Mouse (Mus musculus) adrenal gland, adult 2 months (tissue): ENCODE data around the gene AI837181. TPM values are rescaled to one million over a fixed set of nuclear protein-coding genes. Genes with fewer than 3 reads are reported as not detected.

Source experiments
- DNase-seq: peaks from one replicate; pipeline ENCODE4 v3.0.0; 2021
- polyA plus RNA-seq: library from polyadenylated mRNA; depleted of rRNA; stranded (reverse); fragments of >200 nt; gene quantifications from 2 replicates; pipeline ENCODE4 v1.2.3, GENCODE M21; 2012
- total RNA-seq, 2 experiments: library from RNA; stranded (reverse); gene quantifications; 2 replicates each; pipeline ENCODE4 v1.2.3; 2021

The AI837181 gene
- total and polyA plus RNA-seq, 3 experiments = 48.8 to 115 (median 53.3) TPM

DNA sequence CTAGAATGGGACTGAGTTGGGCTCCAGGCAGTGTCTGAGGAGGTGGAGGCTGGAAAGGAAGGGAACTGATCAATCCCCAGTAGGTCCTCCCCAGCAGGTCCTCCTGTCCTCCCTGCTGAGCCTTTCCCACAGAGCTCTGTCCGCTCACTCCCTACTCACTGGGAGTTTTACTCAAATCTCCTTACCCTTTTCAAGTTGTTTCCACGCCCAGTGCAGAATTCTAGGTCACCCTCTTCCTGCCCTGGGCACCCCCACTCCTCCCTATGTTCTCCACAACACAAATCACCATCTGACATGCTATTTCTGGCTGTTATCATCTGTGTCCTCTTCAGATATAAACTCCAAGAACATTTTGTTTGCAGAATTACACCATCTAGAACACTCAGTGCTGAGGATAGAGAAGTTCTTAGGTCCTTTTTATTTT lies 10.4 kb upstream of the AI837181 start:
- peak; percentile 51 for DNase-seq

DNA sequence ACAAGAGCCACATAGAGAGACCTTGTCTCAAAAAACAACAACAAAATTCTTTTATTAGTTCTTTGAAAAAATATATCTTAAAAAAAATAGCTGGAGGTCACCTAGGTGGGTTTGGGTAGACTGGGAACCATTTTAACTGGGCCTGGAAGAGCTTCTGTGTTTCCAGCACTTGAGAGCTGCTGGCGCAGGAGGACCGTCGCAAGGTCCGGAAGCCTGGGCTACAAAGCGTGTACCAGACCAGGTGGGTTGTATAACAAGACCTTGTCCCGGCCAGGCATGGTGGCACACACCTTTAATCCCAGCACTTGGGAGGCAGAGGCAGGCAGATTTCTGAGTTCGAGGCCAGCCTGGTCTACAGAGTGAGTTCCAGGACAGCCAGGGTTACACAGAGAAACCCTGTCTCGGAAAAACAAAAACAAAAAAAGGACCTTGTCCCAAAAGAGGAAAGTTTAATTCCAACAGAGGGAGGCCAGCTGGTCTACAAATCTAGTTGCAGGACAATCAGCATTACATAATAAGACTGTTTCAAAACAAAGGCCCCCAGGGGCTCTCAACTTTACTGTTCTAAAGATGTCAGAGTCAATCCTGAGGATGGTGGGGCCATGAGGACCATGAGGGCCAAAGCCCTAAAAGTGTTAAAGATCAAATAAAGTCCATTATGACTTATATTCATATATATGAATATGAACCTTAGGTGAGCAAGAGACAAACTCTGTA lies 6.0 kb upstream of the AI837181 start:
- no peak for DNase-seq

DNA sequence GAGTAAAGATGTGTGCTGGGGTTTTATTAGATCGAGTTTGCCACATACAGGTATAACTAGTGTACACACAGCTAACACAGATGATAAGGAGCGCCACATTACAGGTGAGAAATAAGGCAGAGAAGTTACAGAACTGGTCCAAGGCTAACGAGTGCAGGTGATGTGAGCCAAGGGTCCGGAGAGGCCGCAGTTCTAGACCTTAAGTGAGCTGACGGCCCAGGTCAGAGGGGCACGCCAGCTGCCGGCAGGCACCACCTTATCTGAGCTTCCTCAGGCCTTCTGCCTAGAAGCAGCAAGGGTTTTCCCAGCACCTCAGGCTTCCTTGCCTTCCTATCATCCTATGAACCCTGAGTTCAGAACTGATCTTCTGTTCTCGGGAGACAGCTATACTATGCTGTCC lies 5.3 kb upstream of the AI837181 start:
- DNase-seq = no peak

DNA sequence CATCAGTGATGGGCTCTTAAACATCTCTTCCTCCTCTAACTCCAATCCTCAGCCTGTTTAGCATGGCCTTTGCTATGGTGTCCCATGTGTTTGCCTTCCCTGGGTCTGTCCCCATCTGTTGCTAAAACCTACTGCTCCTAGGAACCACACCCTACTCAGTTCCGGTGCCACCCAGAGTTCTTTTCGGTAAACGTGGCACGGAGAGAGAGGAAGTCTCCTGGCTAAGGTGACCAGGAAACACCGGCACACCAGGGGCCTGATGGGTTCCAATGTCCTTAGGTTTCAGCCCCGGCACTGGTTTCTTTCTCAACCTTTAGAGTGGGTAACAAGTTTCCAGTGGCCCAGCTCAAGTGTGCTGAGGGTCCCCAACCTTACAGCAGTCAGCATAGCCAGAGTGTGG lies 4.4 kb upstream of the AI837181 start:
- DNase-seq = no peak

DNA sequence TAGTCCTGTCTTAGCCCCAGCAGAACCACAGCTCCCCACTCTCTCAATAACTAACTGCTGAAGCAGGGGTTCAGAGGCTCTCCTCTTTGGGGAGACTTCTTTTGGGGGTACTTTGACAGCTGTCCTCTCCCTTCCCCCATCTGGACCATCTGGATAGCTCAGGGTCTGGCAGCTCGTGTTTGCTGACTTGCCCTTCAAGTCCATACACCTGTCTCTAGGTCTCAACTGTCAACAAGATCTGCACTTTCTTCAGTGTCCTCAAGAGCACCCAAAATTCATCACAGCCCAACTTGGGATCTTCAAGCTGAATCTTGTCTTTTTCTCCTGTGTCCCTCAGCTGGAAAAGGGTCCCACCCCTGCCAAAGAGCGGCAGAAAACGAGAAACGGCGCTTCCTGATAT lies 3.2 kb upstream of the AI837181 start:
- DNase-seq = no peak

DNA sequence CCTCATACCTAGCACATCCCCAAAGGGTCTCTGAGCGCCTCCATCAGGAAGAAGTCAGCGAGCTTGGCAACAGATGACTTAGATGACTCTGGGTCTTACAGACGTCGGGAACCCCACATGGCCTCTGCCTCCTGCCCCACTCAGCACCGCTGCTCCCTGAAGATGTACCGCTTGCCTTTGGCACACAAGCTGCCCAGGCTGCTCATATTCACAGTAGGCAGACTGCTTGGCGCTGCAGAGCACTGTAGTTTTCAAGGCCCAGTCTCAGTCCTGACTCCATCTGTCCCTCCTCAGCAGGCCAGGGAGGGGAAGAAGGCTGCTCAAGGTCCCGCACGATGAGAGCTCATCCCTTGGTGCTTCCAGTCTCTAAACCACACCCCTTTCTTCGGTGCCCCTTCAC lies 2.7 kb upstream of the AI837181 start:
- no peak for DNase-seq

DNA sequence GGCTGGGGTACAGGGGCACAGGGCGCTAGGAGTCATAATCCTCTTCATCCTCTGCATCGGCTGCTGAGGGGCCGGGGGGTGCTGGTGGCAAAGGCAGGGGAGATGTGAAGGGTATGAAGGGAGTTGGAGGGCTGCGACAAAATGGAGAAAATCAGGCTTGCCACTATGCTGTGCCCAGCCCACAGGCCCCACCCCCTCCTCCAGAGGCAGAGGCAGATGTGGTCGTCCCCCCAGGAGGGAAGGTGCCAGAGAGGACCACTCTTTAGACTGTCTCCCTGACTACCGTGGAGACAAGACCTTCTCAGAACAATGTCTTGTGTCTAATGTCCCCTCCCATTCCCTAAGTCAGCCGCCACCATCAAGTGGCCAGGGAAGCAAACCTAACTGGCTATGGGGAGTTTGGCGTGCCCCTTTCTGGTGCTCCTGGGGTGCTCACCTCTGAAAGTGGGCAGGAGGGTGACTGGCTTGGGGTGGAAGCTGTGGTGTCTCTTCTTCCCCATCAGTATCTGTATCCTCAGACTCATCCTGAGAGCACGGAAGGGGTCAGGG lies 2.0 kb upstream of the AI837181 start:
- no peak for DNase-seq

DNA sequence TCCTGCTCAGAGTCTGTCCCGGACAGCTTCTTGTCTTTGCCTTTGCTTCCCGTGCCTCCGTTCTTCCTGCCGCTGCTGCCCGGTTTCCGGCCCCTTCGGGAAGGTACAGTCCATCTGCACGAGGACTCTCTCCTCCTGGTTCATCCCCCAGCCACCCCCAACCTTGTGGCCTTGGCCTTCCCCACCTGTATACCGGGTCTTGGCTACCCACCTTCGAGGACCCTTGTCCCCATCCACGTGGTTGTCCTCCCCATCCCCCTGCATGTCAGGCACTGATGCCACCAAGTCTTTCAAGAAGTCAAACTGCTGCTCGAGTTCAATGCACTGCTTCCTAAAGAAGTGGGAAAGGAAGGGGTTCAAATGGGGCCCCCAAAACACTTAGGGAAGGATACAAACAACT lies 1.4 kb upstream of the AI837181 start:
- DNase-seq = no peak

DNA sequence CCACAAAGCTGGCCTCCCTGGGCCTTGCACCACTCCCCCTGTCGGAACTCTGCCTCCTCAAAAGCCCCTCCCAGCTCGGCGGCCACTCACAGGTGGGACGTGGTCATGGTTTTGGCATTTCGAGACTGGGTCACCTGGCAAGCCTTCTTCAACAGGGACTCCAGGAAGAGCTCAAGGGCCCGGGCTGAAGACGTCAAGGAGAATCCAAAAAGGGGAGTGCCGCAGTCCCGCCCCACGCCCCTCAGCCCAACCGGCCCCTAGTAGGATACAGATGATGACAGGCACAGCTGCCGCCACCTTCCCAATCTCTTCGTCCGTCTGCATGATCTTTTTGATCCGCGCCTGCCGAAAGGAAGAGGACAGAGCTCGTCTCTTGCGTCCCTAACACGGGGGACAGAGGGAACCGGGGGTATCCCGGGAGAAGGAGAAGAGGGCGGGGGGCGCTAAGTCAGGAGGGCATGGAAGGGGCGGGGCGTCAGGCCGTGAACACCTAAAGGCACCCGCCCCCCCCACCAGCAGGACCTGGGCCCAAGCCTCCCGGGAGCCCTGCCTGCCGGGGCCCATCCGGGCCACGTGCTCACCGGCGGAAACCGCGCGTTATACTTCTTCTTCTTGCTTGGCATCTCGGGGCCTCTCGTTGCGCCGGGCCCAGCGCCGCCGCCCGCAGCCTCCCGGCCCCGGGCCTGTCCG lies 707 bp upstream of the AI837181 start:
- DNase-seq = no peak

DNA sequence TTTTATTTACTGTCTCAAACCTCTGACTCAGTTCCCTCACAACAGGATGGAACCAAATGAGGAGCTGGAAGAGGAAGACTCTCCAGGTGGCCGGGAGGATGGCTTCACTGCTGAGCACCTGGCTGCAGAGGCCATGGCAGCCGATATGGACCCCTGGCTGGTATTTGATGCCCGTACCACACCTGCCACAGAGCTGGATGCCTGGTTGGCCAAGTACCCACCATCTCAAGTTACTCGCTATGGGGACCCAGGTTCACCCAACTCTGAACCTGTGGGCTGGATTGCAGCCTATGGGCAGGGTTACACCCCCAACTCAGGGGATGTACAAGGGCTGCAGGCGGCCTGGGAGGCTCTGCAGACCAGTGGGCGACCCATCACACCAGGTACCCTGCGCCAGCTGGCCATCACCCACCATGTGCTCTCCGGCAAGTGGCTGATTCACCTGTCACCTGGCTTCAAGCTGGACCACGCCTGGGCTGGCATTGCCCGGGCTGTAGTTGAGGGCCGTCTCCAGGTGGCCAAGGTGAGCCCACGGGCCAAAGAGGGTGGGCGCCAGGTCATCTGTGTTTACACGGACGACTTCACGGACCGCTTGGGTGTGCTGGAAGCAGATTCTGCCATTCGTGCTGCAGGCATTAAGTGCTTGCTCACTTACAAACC lies 1.1 kb downstream of the AI837181 start:
- DNase-seq = no peak

DNA sequence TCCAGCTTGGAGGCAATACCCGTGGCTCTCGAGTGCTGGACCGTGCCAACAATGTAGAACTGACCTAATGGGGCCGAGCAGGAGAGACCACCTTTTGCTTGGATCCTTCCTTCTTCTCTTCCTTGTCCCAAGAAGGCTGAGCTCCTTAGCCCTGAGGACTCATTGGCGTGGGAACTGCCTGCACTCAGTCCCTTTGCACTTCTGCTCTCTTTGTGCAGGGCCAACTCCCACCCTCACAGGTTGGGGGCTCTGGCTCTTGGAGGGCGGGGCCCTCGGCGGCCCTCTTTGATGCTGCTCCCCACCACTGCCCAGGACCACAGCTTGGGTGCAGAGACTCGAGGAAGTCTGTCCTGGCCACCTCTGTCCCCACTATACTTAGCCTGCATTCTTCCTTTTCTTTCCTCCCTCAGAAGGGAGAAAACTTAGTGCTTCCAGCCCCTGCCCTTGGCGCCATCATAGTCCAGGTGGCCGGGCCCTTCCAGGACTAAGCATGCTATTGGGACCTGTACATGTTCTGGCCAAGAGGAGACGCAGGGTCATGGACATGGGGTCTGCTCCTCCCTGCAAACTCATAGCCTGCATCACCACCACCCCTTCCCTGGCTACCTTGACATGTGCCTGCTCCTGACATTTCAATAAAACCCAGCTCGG lies 1.8 kb downstream of the AI837181 start:
- DNase-seq = no peak

DNA sequence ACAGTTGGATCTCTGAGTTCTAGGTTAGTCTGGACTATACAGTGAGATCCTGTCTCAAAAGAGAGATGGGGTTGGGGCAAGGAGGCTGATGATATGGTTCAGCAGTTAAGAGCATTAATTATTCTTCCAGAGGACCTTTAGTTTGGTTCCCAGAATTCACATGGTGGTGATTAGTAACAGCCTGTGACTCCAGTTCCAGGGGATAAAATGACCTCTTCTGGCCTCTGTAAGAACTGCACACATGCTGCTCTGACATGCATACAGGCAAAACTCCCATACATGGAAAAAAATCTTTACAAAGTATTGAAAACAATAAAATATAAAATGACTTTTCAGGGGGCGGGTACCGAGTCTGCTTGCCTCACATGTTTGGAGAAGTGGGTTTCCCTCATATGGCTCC lies 3.1 kb downstream of the AI837181 start:
- no peak for DNase-seq

DNA sequence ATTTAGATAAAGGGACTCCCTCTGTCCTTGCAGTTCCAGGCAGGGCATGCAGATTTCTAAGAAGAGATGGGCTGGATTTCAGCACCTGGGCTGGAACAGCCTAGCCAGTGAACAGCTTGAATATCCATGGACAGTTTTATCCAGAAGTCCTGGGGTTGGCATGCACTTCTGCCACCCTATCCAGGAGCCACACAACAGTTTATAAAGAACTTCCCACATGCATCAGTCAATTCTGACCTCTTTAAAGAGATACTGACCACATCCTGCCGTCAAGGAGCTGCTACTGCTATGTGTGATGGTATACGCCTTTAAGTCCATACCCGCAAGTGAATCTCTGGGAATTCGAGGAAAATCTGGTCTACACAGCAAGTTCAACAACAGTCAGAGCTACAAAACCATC lies 4.3 kb downstream of the AI837181 start:
- no peak for DNase-seq

DNA sequence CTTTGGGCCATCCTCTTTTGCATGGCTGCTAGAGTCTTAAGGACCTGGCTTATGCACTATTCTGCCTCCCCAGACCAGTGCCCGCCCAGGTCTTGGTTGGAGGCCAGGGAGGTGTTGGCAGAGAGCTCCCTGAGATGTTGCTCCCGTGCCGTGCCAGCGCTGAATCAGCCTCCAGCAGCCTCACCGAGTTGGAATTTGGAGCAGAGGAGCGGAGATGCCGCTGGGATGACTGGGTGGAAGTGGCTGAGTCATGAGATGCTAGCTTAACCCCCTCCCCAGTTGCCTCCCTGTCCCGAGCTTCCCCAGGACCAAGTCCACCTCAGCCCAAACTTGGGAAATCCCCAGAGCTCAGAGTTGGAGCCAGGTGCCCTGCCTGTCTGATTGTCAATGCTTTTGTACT lies 4.9 kb downstream of the AI837181 start:
- DNase-seq = peak; percentile 94

DNA sequence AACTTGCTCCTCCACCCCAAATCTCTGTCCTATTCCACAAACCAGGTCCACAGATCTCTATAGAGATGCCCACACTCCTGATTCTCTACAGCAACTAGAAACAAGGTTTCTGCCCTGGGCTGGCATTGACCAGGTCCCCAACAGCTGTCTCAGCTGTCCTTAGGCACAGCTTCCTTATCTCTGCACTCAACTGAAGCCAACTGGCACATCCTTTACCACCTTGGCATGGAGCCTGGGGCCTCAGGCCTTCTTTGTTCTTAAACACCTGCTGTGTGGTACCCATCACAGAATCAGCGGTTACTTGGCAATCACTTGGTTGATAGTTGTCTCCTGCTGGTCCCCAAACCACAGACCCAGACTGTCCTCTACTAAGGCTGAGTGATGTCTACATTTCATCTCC lies 5.5 kb downstream of the AI837181 start:
- no peak for DNase-seq

DNA sequence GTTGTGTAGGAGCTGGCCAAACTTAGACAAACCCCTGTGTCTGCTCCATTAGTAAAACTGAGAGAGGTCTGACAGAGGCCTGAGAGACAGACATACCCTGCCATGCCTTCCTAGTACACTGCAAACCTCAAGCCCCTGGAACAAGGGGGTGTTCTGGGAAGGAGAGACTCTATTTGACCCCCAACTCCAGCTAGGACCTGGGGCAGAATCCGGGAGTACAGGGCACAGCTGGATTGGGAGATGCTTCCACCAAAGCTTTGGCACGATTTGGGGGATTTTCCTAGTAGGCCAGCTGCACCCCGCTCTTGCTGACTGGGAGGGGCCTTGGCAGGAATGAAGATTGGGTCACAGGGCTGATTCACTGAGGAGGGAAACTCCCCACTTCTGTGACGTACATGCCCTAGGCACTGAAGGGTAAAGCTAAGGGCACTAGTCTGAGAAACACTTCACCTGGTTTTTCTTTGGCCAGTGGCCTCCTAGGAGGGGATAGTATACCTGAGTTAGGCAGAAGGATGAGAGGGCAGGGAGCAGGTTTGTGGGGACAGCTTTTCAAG lies 7.0 kb downstream of the AI837181 start:
- peak; percentile 68 for DNase-seq

DNA sequence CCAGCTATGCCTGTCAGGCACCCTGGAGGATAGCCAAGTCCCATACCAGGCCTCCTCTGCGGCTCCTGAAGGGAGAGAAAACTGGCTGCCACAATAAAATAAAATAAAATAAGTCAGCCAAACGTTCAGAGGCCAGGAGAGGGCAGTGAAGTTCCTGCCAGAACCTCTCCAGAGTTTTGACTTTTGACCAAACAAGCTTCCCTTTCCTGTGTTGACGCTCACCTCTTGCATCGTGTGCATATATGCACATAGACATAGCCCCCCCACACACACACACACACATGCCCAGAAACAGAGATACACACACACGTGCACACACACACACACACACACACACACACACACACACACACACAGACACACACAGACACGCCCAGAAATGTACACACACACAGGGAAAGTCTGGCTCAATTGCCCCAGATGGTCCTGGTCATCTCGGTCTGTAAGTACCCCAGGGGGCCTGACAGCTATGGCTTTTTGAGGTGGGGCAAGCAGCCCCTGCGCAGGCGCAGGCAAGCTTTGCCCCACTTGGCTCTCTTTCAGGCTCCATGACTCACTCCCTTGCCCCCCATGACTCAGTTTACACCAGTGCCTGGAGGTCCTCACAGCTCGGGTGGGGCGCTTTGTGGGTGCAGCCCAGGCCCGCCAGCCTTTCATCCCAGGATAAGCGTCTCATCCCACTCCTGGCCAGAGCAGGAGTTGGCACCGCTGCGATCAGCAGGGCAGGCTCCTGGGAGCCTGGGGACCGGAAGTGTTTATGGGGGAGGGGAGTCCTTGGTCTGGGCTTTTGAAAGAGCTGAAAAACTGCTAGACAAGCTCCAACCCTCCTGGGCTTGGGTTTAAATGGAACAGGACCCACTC lies 8.3 kb downstream of the AI837181 start:
- DNase-seq = peak; percentile 73

DNA sequence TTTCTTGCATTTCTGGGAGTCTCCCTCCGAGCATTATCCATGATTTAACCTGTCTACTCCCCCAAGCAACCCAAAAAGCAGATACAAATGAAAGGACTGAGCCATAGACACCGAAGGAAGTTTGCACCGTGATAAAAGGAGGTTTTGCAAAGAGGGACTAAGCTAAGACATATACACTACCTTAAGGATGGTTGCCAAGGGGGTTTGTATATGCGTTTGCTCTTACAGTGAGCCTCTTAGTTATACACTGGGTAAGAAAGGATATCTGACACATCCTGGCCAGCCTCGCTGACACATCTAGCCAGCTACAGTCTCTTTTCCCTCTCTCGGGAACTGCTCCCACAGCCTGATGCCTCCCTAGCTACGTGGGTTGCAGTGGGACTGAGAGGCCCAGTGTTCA lies 9.0 kb downstream of the AI837181 start:
- DNase-seq = no peak

DNA sequence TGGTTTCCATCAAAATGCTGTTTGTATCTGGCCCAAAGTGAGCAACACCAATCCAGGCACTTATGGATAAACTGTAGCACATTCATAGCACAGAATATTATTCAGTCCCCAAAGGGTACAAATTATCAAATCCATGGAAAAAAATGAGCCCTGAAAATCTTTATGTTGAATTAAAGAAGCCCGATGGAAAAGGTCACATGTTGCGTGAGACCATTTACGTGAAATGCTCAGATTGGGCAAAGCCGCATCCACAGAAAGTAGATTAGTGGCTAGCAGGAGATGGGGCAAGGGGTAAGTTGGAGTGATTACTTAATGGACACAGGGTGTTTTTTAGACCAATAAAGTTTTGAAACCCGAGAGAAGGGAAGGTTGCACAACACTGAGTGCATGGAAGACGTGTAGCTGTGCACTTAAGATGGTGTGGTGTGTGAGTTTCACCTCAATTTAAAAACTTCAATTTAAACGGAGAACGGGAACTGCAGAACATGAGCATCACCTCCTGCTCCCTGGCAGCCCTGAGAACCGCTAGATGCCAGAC lies 19.5 kb downstream of the AI837181 start:
- DNase-seq = no peak

DNA sequence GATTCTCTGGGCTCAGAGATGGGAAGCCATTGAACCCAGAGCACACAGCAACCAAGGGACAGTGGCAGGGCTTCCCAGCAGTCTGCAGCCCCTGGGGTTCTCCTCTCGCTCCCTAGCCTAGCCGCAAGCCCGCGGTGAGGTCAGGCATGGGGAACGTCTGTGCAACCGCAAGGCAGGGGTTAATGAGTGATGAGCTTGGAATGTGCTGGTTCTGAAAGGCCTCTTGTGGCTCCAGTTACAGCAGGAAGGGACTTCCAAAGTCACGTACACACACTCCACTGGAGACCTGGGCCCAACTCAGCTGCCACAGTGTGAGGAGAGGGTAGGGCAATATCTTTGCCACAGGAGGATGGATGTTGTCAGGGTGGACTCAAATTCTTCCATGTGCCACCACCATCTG lies 20.0 kb downstream of the AI837181 start:
- DNase-seq = no peak

DNA sequence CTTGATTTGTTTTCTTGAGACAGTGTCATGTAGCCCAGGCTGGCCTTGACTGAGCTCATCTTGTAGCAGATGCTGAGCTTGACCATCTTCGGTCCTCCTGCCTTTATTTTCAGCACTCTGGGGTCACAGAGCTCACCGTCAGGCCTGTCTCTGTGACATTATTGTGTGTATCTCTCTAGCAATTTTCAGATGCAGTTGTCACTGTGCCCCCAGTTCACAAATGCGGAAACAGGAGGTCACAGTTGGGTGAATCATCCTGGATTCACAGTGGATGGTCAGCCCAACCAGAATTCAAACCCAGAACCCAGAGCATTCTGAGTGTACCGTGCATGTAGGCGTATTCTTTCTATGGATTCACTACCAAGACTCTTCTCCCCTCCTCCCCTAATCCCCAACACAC lies 20.8 kb downstream of the AI837181 start:
- DNase-seq = no peak
